Mouse (Mus musculus) brain, adult 2 months (tissue): ENCODE results near the gene Prex1.

Source experiments
- DNase-seq: peaks from one replicate; pipeline ENCODE4 v3.0.0; 2011; ENCODE audit warnings: low read depth, low spot score

The Prex1 gene

GRCm38 (mm10) chr2:166662595-166663160, 51.0 kb downstream of the Prex1 start:
- DNase-seq = peak; percentile 84

GRCm38 (mm10) chr2:166661971-166662370, 51.7 kb downstream of the Prex1 start:
- peak; percentile 84 for DNase-seq

- DNase-seq = peak; percentile 60
These were observed 52.1 kb downstream of the Prex1 start for GRCm38 (mm10) chr2:166661498-166661897.

GRCm38 (mm10) chr2:166658380-166658779, 55.3 kb downstream of the Prex1 start:
- no peak for DNase-seq

- no peak for DNase-seq
These were observed 56.1 kb downstream of the Prex1 start for GRCm38 (mm10) chr2:166657451-166658011.

- DNase-seq = no peak
These were observed 57.0 kb downstream of the Prex1 start for GRCm38 (mm10) chr2:166656630-166657029.

- DNase-seq = no peak
These were observed 57.7 kb downstream of the Prex1 start for GRCm38 (mm10) chr2:166655727-166656520.

- DNase-seq = no peak
These were observed 58.3 kb downstream of the Prex1 start for GRCm38 (mm10) chr2:166655308-166655707.

- DNase-seq = no peak
These were observed 58.8 kb downstream of the Prex1 start for GRCm38 (mm10) chr2:166654875-166655274.

GRCm38 (mm10) chr2:166653564-166653963, 60.1 kb downstream of the Prex1 start:
- DNase-seq = no peak

GRCm38 (mm10) chr2:166652672-166653071, 61.0 kb downstream of the Prex1 start:
- DNase-seq = no peak

- peak; percentile 66 for DNase-seq
These were observed 62.2 kb downstream of the Prex1 start for GRCm38 (mm10) chr2:166651317-166652030.

- peak; percentile 50 for DNase-seq
These were observed 63.2 kb downstream of the Prex1 start for GRCm38 (mm10) chr2:166650414-166650813.

GRCm38 (mm10) chr2:166647242-166647641, 66.4 kb downstream of the Prex1 start:
- DNase-seq = peak; percentile 58

- peak; percentile 84 for DNase-seq
These were observed 67.1 kb downstream of the Prex1 start for GRCm38 (mm10) chr2:166646434-166647088.

- DNase-seq = peak; percentile 61
These were observed 68.8 kb downstream of the Prex1 start for GRCm38 (mm10) chr2:166644816-166645215.

- DNase-seq = peak; percentile 88
These were observed 71.0 kb downstream of the Prex1 start for GRCm38 (mm10) chr2:166642581-166642987.

GRCm38 (mm10) chr2:166639750-166640149, 73.9 kb downstream of the Prex1 start:
- DNase-seq = peak; percentile 58

GRCm38 (mm10) chr2:166638947-166639641, 74.5 kb downstream of the Prex1 start:
- no peak for DNase-seq

GRCm38 (mm10) chr2:166638079-166638800, 75.4 kb downstream of the Prex1 start:
- DNase-seq = no peak

- no peak for DNase-seq
These were observed 76.0 kb downstream of the Prex1 start for GRCm38 (mm10) chr2:166637673-166637990.
